Mouse (Mus musculus): Measurements from ENCODE around the gene Tcf20. TPM values are rescaled to one million over a fixed set of nuclear protein-coding genes. Genes with fewer than 3 reads are reported as not detected.

Gene Tcf20
- total and polyA plus RNA-seq, 3 experiments: 27.0 to 47.2 (median 29.0) TPM

DNA sequence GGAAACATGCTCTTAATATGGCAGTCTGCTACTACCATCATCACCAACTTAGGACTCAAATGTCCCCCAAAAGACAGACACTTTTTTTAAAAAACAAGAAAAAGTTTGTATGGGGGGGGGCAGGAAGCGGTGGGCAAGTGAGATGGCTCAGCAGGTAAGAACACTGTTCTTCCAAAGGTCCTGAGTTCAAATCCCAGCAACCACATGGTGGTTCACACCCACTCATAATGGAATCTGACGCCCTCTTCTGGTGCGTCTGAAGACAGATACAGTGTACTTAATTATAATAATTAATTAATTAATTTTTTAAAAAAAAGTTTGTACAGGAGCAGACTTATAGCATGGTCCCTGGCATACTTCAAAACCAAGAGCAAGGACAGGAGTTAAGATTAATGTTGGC is 148.5 kb downstream of the Tcf20 start:
- H3K9ac ChIP-seq (ENCODE audit: insufficient read depth, low read depth): no peak overlapping the region
- no peak overlapping the region for H3K4me2 ChIP-seq (ENCODE audit: insufficient read depth, low read depth, poor library complexity, severe bottlenecking)
- in situ Hi-C loops (cut with MboI; ENCODE audit: low pct_ligation_motif_present, low pct_unique_long_range_greater_than_20kb, low sequenced_read_pairs): no loop called here
- no peaks in the 10 kb centered on the region for H3K9me3 ChIP-seq (replicated peaks; ENCODE audit: low read length)
- no peak overlapping the region for H3K4me3 ChIP-seq (replicated peaks in 1 of 3; ENCODE audit: low read depth in 2 of 3, low read length in 2 of 3, poor library complexity in 1 of 3)
- TF ChIP-seq ZC3H11A (IDR thresholded peaks at IDR 0.05; ENCODE audit: low read depth, low read length): no peak
- no peak for TF ChIP-seq ZNF384 (IDR thresholded peaks at IDR 0.05; ENCODE audit: low read depth, low read length)
- TF ChIP-seq ZKSCAN1 (IDR thresholded peaks at IDR 0.05; ENCODE audit: borderline replicate concordance, low read depth, low read length): no peak
- TF ChIP-seq NELFE (IDR thresholded peaks at IDR 0.05; ENCODE audit: low read depth, low read length): no peak
- DNase-seq (ENCODE audit: extremely low read depth): no peak
- dilution Hi-C loops (cut with MboI; ENCODE audit: extremely low pct_ligation_motif_present, extremely low pct_unique_long_range_greater_than_20kb, low sequenced_read_pairs): no loop called here
- no peaks in the 10 kb centered on the region; the same call in 1 of the 2 replicates for H3K79me2 ChIP-seq (replicated peaks; ENCODE audit: control insufficient read depth, extremely low read depth, insufficient read depth, poor library complexity, severe bottlenecking)
- H3K27ac ChIP-seq (ENCODE audit: insufficient read depth, low read depth): no peak overlapping the region
- H3K4me1 ChIP-seq (ENCODE audit: control insufficient read depth in 1 of 2, insufficient read depth in 2 of 2): no peaks in the 10 kb centered on the region
- H3K36me3 ChIP-seq (replicated peaks in 1 of 2; ENCODE audit: control insufficient read depth in 1 of 2, insufficient read depth in 1 of 2, low read length in 1 of 2): peaks cover 0 to 65% of the 10 kb centered on the region in 2 experiments
- H3K27me3 ChIP-seq (replicated peaks): no peaks in the 10 kb centered on the region

DNA sequence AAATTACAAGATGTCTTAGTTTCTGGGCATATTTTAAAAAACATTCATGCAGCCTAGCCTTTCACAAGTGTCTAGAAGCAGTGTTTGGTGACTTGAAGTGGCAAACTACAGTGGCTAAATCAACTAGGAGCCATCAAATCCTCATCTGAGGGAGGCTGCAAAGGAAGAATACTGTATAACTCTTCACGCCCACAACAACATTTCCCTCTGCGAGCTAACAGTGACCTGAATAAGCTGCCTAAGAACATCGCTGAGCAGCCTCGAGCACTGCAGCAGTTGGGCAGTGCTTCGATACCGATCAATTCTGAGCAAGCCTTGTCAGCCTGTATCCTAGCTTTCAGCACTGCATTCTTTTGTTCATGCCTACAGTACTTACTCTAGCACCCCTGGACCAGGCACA is 157.8 kb downstream of the Tcf20 start:
- in situ Hi-C loops (cut with MboI; ENCODE audit: low pct_ligation_motif_present, low pct_unique_long_range_greater_than_20kb, low sequenced_read_pairs): no loop called here
- TF ChIP-seq JUND (conservative IDR thresholded peaks at IDR 0.05; ENCODE audit: low read depth, low read length) (no peak), PAX5 (IDR thresholded peaks at IDR 0.05; ENCODE audit: low read length) (no peak), USF2 (conservative IDR thresholded peaks at IDR 0.05; ENCODE audit: low read depth, low read length) (no peak), NRF1 (IDR thresholded peaks at IDR 0.05; ENCODE audit: low read depth, low read length) (no peak), MEF2A (IDR thresholded peaks at IDR 0.05; ENCODE audit: borderline replicate concordance, low read depth, low read length) (no peak), SIN3A (IDR thresholded peaks at IDR 0.05; ENCODE audit: low read length) (no peak), UBTF (IDR thresholded peaks at IDR 0.05; ENCODE audit: low read depth, low read length) (no peak), KAT2A (IDR thresholded peaks at IDR 0.05; ENCODE audit: insufficient replicate concordance, low read length) (no peak), EP300 (IDR thresholded peaks at IDR 0.05; ENCODE audit: low read length) (no peak), CHD2 (IDR thresholded peaks at IDR 0.05; ENCODE audit: low read length) (no peak), ELF1 (IDR thresholded peaks at IDR 0.05; ENCODE audit: low read depth, low read length) (no peak), ZNF384 (IDR thresholded peaks at IDR 0.05; ENCODE audit: low read depth, low read length) (no peak), POLR2AphosphoS2 (IDR thresholded peaks at IDR 0.05; ENCODE audit: low read depth, low read length) (no peak), TCF12 (IDR thresholded peaks at IDR 0.05; ENCODE audit: low read depth, low read length) (no peak)
- no peak for DNase-seq (ENCODE audit: extremely low read depth)
- Histone ChIP-seq H3K36me3 (replicated peaks in 1 of 2; ENCODE audit: control insufficient read depth in 1 of 2, insufficient read depth in 1 of 2, low read length in 1 of 2) (peaks cover 5 to 54% of the 10 kb centered on the region in 2 experiments), H3K79me2 (replicated peaks; ENCODE audit: control insufficient read depth, extremely low read depth, insufficient read depth, poor library complexity, severe bottlenecking) (peaks cover 2% of the 10 kb centered on the region; the same call in 1 of the 2 replicates), H3K9me3 (replicated peaks; ENCODE audit: low read length) (no peaks in the 10 kb centered on the region), H3K27me3 (replicated peaks) (no peaks in the 10 kb centered on the region), H3K4me2 (ENCODE audit: insufficient read depth, low read depth, poor library complexity, severe bottlenecking) (no peak overlapping the region), H3K27ac (ENCODE audit: insufficient read depth, low read depth) (no peak overlapping the region), H3K9ac (ENCODE audit: insufficient read depth, low read depth) (no peak overlapping the region), H3K4me1 (ENCODE audit: control insufficient read depth in 1 of 2, insufficient read depth in 2 of 2) (peaks cover 0 to 3% of the 10 kb centered on the region in 2 experiments; a peak in 1 of 4 replicates), H3K4me3 (replicated peaks in 1 of 3; ENCODE audit: low read depth in 2 of 3, low read length in 2 of 3, poor library complexity in 1 of 3) (no peak overlapping the region)
- dilution Hi-C loops (cut with MboI; ENCODE audit: extremely low pct_ligation_motif_present, extremely low pct_unique_long_range_greater_than_20kb, low sequenced_read_pairs): no loop called here

Measured in CH12.LX (cell line).